Mouse (Mus musculus) frontal cortex, postnatal 10 days (tissue): ENCODE results near the gene Dnajc15.

Source experiments
- DNase-seq, 2 experiments: peaks; one replicate each; pipeline ENCODE4 v3.0.0; 2022; ENCODE audit warnings: low spot score in 2 of 2, mixed read lengths in 1 of 2

Dnajc15 gene

DNA sequence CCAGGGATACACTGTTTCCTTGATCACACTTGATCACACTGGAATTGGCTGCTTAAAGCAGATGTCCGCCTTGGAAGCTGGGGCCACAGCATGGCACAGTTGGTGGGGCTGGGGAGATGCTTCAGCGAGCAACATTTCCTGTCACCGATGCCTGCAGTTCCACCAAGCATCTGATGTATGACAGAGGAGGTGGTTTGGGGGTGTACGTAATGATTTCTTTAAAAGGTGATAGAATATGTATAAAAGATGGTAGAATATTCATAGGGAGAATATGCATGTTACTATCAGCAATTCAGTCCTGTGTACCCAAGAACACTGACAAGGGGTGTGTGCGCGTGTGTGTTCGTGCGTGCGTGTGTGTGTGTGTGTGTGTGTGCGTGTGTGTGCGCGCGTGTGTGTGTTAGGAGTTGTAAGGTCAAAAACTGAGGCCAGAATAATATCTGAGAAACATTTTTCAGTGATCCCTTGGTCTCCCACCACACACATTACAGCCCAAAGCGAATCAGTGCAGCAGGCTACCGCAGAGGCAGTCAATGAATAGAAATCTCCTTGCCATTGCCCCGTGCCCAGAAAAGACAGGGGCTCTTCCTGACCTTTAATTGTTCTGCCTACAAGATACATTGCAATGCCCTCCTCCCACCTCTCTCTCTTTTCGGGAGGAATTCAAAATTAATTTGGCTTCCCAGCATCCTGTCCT lies 73.2 kb downstream of the Dnajc15 start:
- DNase-seq = no peak

DNA sequence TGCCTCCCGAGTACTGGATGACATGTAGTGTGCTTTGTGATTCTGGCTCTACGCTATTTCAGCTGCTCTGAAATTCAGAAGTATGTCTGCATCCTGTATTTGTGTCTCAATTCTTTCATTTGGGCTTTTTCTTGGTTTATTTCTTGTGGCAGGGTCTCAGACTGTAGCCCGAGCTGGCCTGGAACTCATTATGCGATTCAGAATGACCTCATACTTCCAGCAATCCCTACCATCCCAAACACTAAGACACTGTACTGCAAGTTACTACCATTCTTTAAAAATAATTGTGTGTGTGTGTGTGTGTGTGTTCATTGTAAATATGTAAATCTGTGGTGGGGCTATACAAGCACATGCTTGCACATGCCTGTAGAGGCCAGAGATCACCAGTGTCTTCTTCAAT lies 78.4 kb downstream of the Dnajc15 start:
- DNase-seq = no peak

GRCm38 (mm10) chr14:77795240-77795639 lies 79.7 kb downstream of the Dnajc15 start:
- DNase-seq = no peak

GRCm38 (mm10) chr14:77794285-77794949 lies 80.5 kb downstream of the Dnajc15 start:
- no peak for DNase-seq

DNA sequence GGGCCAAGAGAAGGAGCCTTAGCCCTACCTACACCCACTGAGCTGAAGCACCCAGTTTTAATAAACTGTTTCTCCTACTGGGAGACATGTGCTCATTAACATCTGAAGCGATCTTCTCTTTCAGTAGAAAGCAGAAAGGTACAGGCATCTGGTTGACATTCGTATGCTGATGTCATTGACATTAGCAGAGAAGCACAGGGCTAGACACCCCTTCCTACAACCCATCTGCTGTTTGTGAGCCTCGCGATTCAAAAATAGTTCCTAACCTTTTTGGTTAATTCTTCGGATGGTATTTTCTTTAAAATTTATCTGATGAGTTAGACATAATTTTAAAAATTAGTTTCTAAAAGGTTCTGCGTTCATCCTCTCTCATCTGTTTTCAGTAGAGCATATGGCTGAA lies 81.9 kb downstream of the Dnajc15 start:
- DNase-seq = no peak

GRCm38 (mm10) chr14:77783217-77783616 lies 91.7 kb downstream of the Dnajc15 start:
- DNase-seq = no peak

- DNase-seq = no peak
Measured at GRCm38 (mm10) chr14:77777365-77777764, 97.6 kb downstream of the Dnajc15 start.

DNA sequence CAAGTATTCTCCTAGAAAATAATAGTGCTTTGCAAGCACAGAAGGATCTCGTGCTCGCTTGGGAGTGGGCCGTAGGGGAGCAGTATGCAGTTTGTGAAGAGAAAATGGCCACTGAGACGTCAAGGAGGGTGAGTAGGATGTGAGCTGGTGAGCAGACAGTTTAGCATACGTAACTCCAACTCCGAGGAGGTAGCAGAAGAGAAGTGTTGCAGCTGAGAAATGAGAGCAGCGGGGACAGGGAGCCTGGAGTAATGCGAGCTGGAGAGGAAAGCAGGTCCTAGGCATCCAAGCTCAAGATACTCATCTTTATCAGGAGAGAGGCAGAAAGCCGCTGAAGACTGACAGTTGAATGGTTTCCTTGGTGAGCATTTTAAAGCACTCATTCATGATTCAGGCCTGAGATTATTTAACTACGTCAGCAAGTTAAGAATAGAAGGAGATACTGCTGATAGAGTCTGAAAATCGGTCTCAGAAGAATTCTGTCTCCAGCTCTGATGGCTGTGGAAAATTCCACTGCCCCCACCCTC lies 98.9 kb downstream of the Dnajc15 start:
- no peak for DNase-seq

- no peak for DNase-seq
Measured at GRCm38 (mm10) chr14:77773331-77773730, 101.6 kb downstream of the Dnajc15 start.

GRCm38 (mm10) chr14:77771626-77772025 lies 103.3 kb downstream of the Dnajc15 start:
- DNase-seq = no peak
